Mouse (Mus musculus) testis, adult 2 months (tissue): ENCODE data around the gene Swsap1.

ENCODE experiments used
- CTCF ChIP-seq: fragments of 200-500 bp; IDR thresholded peaks from 2 replicates; pipeline ENCODE4 v1.5.1; 2012; ENCODE audit warnings: low read depth, mild to moderate bottlenecking, inconsistent platforms, low read length, moderate library complexity; ENCODE audit not compliant: control insufficient read depth, insufficient read depth, insufficient replicate concordance
- POLR2A ChIP-seq: fragments of 200-500 bp; IDR thresholded peaks from 2 replicates; pipeline ENCODE4 v1.6.1; 2012; ENCODE audit warnings: low read depth, mild to moderate bottlenecking, inconsistent platforms, low read length, moderate library complexity; ENCODE audit not compliant: control insufficient read depth

DNA sequence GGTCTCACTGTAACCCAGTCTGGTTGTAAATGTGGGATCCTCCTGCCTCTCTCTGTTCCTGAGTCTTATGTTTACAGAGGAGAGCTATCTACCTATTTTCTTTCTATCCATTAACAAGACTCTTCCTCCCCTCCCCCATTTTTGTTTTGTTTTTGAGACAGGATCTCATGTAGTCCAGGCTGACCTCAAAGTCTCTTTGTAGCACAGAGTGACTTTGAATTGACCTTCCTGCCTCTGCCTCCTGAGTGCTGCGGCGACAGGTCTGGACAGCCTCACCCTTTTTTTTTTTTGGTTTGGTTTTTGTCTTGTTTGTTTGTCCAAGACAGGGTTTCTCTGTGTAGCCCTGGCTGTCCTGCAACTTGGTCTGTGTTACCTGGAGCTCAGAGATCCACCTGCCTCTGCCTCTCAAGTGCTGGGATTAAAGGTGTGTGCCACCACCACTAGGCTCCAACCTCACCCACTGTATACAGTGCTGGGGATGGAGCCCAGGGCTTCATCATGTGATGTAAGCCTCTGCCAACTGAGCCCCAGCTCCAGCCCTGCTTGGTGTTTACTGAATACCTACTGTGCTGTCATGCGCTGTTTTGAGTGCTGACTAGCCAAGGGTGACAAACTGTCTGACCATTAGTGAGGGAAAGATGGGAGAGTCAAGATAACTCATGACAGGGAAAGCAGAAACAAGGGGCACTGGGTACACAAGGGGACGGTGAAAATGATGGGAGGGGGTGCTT is 23.0 kb downstream of the Swsap1 start:
- TF ChIP-seq CTCF (no peak), POLR2A (no peak)
